Mouse (Mus musculus) forebrain, embryonic 10.5 days (tissue): ENCODE data around the gene Klf13. TPM values are rescaled to one million over a fixed set of nuclear protein-coding genes. Genes with fewer than 3 reads are reported as not detected.

Source experiments
- DNase-seq: peaks from one replicate; pipeline ENCODE4 v3.0.0-alpha.2; 2017; ENCODE audit warnings: low spot score; ENCODE audit errors: extremely low spot score
- H3K27ac ChIP-seq: fragments of 300-500 bp; sonication (generic); 2 replicates; pipeline ENCODE4 v1.5.1; 2016; ENCODE audit warnings: mild to moderate bottlenecking
- H3K27me3 ChIP-seq: fragments of 300-500 bp; sonication (generic); 2 replicates; pipeline ENCODE4 v1.6.1; 2016; ENCODE audit warnings: mild to moderate bottlenecking; ENCODE audit not compliant: poor library complexity, severe bottlenecking
- H3K36me3 ChIP-seq: fragments of 300-500 bp; sonication (generic); replicated peaks from 2 replicates; pipeline ENCODE4 v1.6.1; 2016; ENCODE audit warnings: mild to moderate bottlenecking, moderate library complexity
- H3K4me1 ChIP-seq: fragments of 300-500 bp; sonication (generic); 2 replicates; pipeline ENCODE4 v1.6.1; 2016
- H3K4me3 ChIP-seq: fragments of 300-500 bp; sonication (generic); 2 replicates; pipeline ENCODE4 v1.5.1; 2016; ENCODE audit warnings: mild to moderate bottlenecking, moderate library complexity
- H3K9me3 ChIP-seq: fragments of 300-500 bp; sonication (generic); 2 replicates; pipeline ENCODE4 v1.6.1; 2016; ENCODE audit warnings: mild to moderate bottlenecking, moderate library complexity
- WGBS: fragments of 180-500 bp; shearing (Covaris S2); methylation state at CpG from one replicate; pipeline ENCODE4 v1.1.7; 2016; 5-methylcytosine and 5-hydroxymethylcytosine counted together
- polyA plus RNA-seq: library from polyadenylated mRNA; unstranded; fragments of >200 nt; fragmentation: Nextera tagmentation; extraction: Ambion mirVana; gene quantifications from 2 replicates; pipeline ENCODE4 v1.2.1, GENCODE M21; 2016

Klf13 gene
- polyA plus RNA-seq, 1 experiment from 2014 or later = 23.8 TPM

GRCm38 (mm10) chr7:63941050-63941449 lies 2.3 kb upstream of the Klf13 start:
- H3K36me3 ChIP-seq = no peaks in the 10 kb centered on the region
- H3K4me3 ChIP-seq = no peak overlapping the region
- H3K27me3 ChIP-seq = peaks cover 20% of the 10 kb centered on the region
- no peak for DNase-seq
- peaks cover 31% of the 10 kb centered on the region for H3K4me1 ChIP-seq
- WGBS = 82% methylated on average over 3 of the region's 3 CpGs
- no peaks in the 10 kb centered on the region for H3K9me3 ChIP-seq
- no peak overlapping the region for H3K27ac ChIP-seq

- 90% methylated on average over 5 of the region's 5 CpGs for WGBS
- H3K4me1 ChIP-seq = peaks cover 38% of the 10 kb centered on the region
- H3K36me3 ChIP-seq = no peaks in the 10 kb centered on the region
- H3K9me3 ChIP-seq = no peaks in the 10 kb centered on the region
- H3K27me3 ChIP-seq = peaks cover 20% of the 10 kb centered on the region
- no peak for DNase-seq
- no peak overlapping the region for H3K4me3 ChIP-seq
- no peak overlapping the region for H3K27ac ChIP-seq
Measured at GRCm38 (mm10) chr7:63940321-63940720, 1.6 kb upstream of the Klf13 start.

DNA sequence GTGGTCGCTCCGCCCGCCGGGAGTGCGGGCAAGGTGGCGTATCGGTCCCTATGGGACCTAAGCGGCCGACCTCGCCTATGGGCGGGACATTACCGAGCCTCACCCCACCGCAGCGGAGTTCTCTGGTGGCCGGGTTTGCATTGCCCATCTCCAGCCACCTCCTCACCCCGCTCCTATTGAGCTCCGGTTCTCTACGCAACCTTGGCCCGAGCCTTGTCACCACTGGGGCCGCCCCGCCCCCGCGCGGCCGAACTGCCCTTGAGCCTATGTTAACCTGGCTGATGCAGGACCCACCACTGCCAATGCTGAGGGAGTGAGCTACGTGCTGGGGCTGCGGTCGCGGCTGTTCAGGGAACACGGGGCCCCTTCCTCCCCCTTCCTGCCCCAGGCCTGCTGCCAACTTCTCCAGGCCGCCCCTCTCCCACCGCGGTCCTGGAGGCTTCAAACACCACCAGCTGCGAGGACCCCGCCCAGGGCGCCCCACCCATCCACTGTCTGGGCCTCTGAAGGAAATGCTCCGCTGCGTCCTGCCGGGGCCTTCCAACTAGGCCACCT lies 759 bp upstream of the Klf13 start:
- peak; percentile 72 for DNase-seq
- under 1% methylated on average over 39 of the region's 39 CpGs for WGBS
- Histone ChIP-seq H3K9me3 (no peaks in the 10 kb centered on the region), H3K4me1 (peaks cover 47% of the 10 kb centered on the region), H3K36me3 (no peaks in the 10 kb centered on the region), H3K27ac (peak overlapping the region; percentile 95), H3K4me3 (peak overlapping the region; percentile 93), H3K27me3 (peaks cover 20% of the 10 kb centered on the region)

DNA sequence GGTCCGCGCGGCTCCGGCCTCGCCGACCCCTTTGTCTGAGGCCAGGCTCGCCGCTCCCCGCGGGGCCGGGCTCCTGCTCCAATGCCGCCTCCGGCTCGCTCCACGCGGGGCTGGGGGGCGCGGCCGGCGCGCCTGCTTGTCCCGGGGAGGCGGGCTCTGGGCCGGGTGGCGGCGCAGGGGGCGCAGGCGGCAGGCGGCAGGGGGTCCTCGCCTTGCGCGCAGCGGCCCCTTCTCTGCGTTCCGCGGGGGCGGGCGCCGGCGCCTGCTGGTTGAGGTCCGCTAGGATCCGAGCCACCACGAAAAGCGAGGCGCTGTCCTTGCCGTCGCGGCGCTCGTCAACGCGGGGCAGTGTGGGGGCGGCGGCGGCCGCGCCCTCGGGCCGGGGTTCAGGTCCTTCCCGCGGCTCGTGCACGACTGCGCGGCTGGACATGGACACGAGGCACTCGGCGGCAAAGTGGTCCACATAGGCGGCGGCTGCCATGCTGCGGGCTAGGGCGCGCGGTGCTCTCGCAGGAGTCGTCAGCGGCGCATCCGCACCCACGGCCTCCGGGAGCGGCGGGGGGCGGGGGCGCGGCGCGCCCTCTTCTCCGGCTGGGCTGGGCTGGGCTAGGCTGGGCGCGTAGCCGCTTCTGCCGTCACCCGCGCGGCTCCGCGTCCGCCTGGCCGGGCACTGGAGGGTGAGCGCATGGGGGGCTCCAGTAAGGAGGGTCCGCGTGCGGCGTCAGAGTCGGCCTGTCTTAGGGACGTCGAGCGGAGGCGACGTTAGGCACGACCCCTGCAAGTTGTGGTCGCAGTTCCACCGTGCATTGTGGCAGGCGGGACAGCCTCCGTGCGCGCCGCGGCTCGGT lies 425 bp downstream of the Klf13 start:
- no peaks in the 10 kb centered on the region for H3K36me3 ChIP-seq
- no peaks in the 10 kb centered on the region for H3K9me3 ChIP-seq
- under 1% methylated on average over 111 of the region's 121 CpGs for WGBS
- no peak for DNase-seq
- H3K27me3 ChIP-seq = peaks cover 20% of the 10 kb centered on the region
- peak overlapping the region; percentile 93 for H3K4me3 ChIP-seq
- peak overlapping the region; percentile 95 for H3K27ac ChIP-seq
- peaks cover 50% of the 10 kb centered on the region for H3K4me1 ChIP-seq

- H3K4me1 ChIP-seq = peaks cover 50% of the 10 kb centered on the region
- no peaks in the 10 kb centered on the region for H3K9me3 ChIP-seq
- no peaks in the 10 kb centered on the region for H3K36me3 ChIP-seq
- DNase-seq = peak; percentile 74
- H3K4me3 ChIP-seq = peak overlapping the region; percentile 93
- H3K27ac ChIP-seq = peak overlapping the region; percentile 95
- peaks cover 20% of the 10 kb centered on the region for H3K27me3 ChIP-seq
- under 1% methylated on average over 83 of the region's 88 CpGs for WGBS
Measured at GRCm38 (mm10) chr7:63937236-63938065, 1.3 kb downstream of the Klf13 start.

- WGBS = 1% methylated on average over 11 of the region's 11 CpGs
- Histone ChIP-seq H3K27me3 (peaks cover 20% of the 10 kb centered on the region), H3K4me3 (peak overlapping the region; percentile 93), H3K9me3 (no peaks in the 10 kb centered on the region), H3K36me3 (no peaks in the 10 kb centered on the region), H3K27ac (peak overlapping the region; percentile 95), H3K4me1 (peaks cover 50% of the 10 kb centered on the region)
- DNase-seq = no peak
Measured at GRCm38 (mm10) chr7:63936986-63937235, 1.8 kb downstream of the Klf13 start.

- Histone ChIP-seq H3K9me3 (no peaks in the 10 kb centered on the region), H3K4me1 (peaks cover 50% of the 10 kb centered on the region), H3K27me3 (peaks cover 16% of the 10 kb centered on the region), H3K4me3 (peak overlapping the region; percentile 93), H3K27ac (peak overlapping the region; percentile 95), H3K36me3 (no peaks in the 10 kb centered on the region)
- WGBS = 1% methylated on average over 34 of the region's 34 CpGs
- DNase-seq = peak; percentile 61
Measured at GRCm38 (mm10) chr7:63936188-63936985, 2.3 kb downstream of the Klf13 start.

- no peak for DNase-seq
- Histone ChIP-seq H3K27ac (no peak overlapping the region), H3K4me3 (peak overlapping the region; percentile 93), H3K36me3 (no peaks in the 10 kb centered on the region), H3K27me3 (peaks cover 10% of the 10 kb centered on the region), H3K9me3 (no peaks in the 10 kb centered on the region), H3K4me1 (peaks cover 50% of the 10 kb centered on the region)
- WGBS = 11% methylated on average over 8 of the region's 8 CpGs
Measured at GRCm38 (mm10) chr7:63935809-63936187, 2.9 kb downstream of the Klf13 start.

DNA sequence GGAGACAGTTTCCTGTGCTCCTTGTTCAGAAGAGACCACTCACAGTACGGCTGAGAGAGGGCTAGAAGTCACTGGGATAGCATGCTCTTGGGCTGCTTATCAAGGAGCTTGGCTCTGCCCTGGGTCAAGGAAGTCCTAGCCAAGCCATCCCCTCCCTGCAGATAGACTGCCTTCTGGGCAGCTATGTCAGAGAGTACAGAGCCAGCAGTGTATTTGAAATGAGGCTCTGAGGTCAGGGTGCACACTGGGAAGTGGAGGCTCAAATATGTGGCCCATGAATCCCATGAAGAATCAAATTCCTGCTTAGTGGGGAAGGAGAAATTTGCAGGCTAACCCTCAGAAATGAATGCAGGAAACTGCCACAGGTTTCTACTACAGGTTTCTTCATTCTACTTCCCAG lies 4.2 kb downstream of the Klf13 start:
- no peaks in the 10 kb centered on the region for H3K36me3 ChIP-seq
- H3K4me1 ChIP-seq = peaks cover 42% of the 10 kb centered on the region
- DNase-seq = no peak
- H3K27me3 ChIP-seq = no peaks in the 10 kb centered on the region
- no peaks in the 10 kb centered on the region for H3K9me3 ChIP-seq
- 64% methylated on average over 1 of the region's 1 CpGs for WGBS
- no peak overlapping the region for H3K4me3 ChIP-seq
- H3K27ac ChIP-seq = no peak overlapping the region

GRCm38 (mm10) chr7:63933905-63934304 lies 4.8 kb downstream of the Klf13 start:
- no peak for DNase-seq
- 88% methylated on average over 6 of the region's 6 CpGs for WGBS
- Histone ChIP-seq H3K4me3 (no peak overlapping the region), H3K27me3 (no peaks in the 10 kb centered on the region), H3K9me3 (no peaks in the 10 kb centered on the region), H3K4me1 (peaks cover 40% of the 10 kb centered on the region), H3K27ac (no peak overlapping the region), H3K36me3 (no peaks in the 10 kb centered on the region)

DNA sequence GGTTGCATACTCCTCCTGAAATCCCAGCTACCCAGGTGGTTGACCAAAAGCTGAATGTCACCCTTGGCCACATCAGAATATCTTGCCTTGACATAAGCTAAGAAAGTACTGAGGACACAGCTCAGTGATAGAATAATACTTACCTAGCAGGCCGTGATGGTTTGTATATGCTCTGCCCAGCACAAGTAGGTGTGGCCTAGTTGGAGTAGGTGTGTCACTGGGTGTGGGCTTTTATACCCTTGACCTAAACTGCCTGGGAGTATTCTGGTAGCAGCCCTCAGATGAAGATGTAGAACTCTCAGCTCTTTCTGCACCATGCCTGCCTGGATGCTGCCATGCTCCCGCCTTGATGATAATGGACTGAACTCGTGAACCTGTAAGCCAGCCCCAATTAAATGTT lies 6.3 kb downstream of the Klf13 start:
- Histone ChIP-seq H3K27me3 (no peaks in the 10 kb centered on the region), H3K4me1 (peaks cover 29% of the 10 kb centered on the region), H3K27ac (no peak overlapping the region), H3K36me3 (no peaks in the 10 kb centered on the region), H3K9me3 (no peaks in the 10 kb centered on the region), H3K4me3 (no peak overlapping the region)
- 92% methylated on average over 3 of the region's 3 CpGs for WGBS
- DNase-seq = no peak

DNA sequence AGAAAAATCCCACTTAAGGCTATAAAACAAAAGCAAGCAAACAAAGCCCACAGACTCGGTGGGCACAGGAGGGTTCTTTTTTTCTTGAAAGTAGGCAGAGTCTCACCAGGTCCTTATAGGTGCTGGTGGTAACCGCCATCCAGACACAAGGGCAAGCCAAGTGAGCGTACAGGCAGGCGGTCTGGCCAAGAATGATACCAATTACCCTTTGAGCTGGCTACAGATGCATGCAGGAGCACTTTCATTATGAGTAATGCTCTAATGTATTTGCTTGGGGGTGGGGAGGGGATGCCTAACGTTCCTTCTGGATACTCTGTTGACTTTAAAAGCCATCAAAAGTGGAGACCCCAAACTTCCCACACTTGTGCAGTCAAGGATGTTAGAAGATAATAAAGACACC lies 7.9 kb downstream of the Klf13 start:
- Histone ChIP-seq H3K27ac (no peak overlapping the region), H3K9me3 (no peaks in the 10 kb centered on the region), H3K4me3 (no peak overlapping the region), H3K36me3 (no peaks in the 10 kb centered on the region), H3K27me3 (no peaks in the 10 kb centered on the region), H3K4me1 (peaks cover 27% of the 10 kb centered on the region)
- no peak for DNase-seq
- WGBS = 86% methylated on average over 5 of the region's 5 CpGs
